Mouse (Mus musculus) heart, adult 18-20 months (tissue): Measurements from ENCODE around the gene Hk1. TPM values are rescaled to one million over a fixed set of nuclear protein-coding genes. Genes with fewer than 3 reads are reported as not detected.

Source experiments
- DNase-seq, 2 experiments: peaks; one replicate each; pipeline ENCODE4 v3.0.0; 2021 to 2022; ENCODE audit warnings: mixed read lengths in 1 of 2
- total RNA-seq, 2 experiments: library from RNA; stranded (reverse); gene quantifications; 2 replicates each; pipeline ENCODE4 v1.2.3; 2021

The Hk1 gene
- total RNA-seq, 2 experiments from 2014 or later, result 104 to 110 TPM

GRCm38 (mm10) chr10:62221647-62222046 is 158.1 kb downstream of the Hk1 start:
- DNase-seq, result no peak

GRCm38 (mm10) chr10:62220732-62221514 is 158.8 kb downstream of the Hk1 start:
- DNase-seq, result no peak

Other genes starting within 250 kb of the Hk1 start
- gene Neurog3, start 246.8 kb downstream of the Hk1 start, total RNA-seq, result not detected
- gene Fam241b, start 236.0 kb downstream of the Hk1 start, total RNA-seq, result 1 to 10 TPM; 3.1 to 4.1 TPM
- gene Tspan15, start 148.7 kb downstream of the Hk1 start, total RNA-seq, result 1 to 10 TPM; 6.6 to 8.8 TPM
- gene Tacr2, start 127.5 kb downstream of the Hk1 start, total RNA-seq, result not detected
- not detected for gene Hkdc1, start 42.6 kb upstream of the Hk1 start, total RNA-seq
- under 1 TPM; 0.21 to 0.37 TPM for gene 4930507D05Rik, start 69.6 kb upstream of the Hk1 start, total RNA-seq
- 10 to 100 TPM; 37.2 to 40.7 TPM for gene Supv3l1, start 69.8 kb upstream of the Hk1 start, total RNA-seq
- 10 to 100 TPM; 43.8 to 49.8 TPM for gene Vps26a, start 106.9 kb upstream of the Hk1 start, total RNA-seq
- gene Srgn, start 147.5 kb upstream of the Hk1 start, total RNA-seq, result 10 to 100 TPM; 36.6 to 42.0 TPM
- 10 to 100 TPM; 43.9 to 44.2 TPM for gene Kif1bp, start 198.5 kb upstream of the Hk1 start, total RNA-seq
- gene Ddx21, start 222.4 kb upstream of the Hk1 start, total RNA-seq, result 10 to 100 TPM; 30.9 to 31.8 TPM